Mouse (Mus musculus): ENCODE results near the gene Cacna2d1.

Cacna2d1 gene

GRCm38 (mm10) chr5:16063273-16063672 is 128.8 kb downstream of the Cacna2d1 start:
- DNase-seq, result no peak

GRCm38 (mm10) chr5:16063949-16064348 is 129.5 kb downstream of the Cacna2d1 start:
- DNase-seq, result no peak

GRCm38 (mm10) chr5:16065816-16066215 is 131.3 kb downstream of the Cacna2d1 start:
- DNase-seq, result no peak

- no peak for DNase-seq
Observed at GRCm38 (mm10) chr5:16082253-16082652, 147.8 kb downstream of the Cacna2d1 start.

- DNase-seq, result peak; percentile 24 to 26
Observed at GRCm38 (mm10) chr5:16086979-16087902, 152.8 kb downstream of the Cacna2d1 start.

- DNase-seq, result no peak
Observed at GRCm38 (mm10) chr5:16087995-16088394, 153.5 kb downstream of the Cacna2d1 start.

GRCm38 (mm10) chr5:16092540-16092939 is 158.0 kb downstream of the Cacna2d1 start:
- peak in 1 of 2 experiments; percentile 23 for DNase-seq

- DNase-seq, result peak; percentile 73 to 82
Observed at GRCm38 (mm10) chr5:16093071-16093693, 158.7 kb downstream of the Cacna2d1 start.

- DNase-seq, result peak; percentile 75 to 86
Observed at GRCm38 (mm10) chr5:16095345-16095744, 160.9 kb downstream of the Cacna2d1 start.

GRCm38 (mm10) chr5:16098766-16099165 is 164.3 kb downstream of the Cacna2d1 start:
- DNase-seq, result no peak

GRCm38 (mm10) chr5:16101820-16102219 is 167.3 kb downstream of the Cacna2d1 start:
- no peak for DNase-seq

GRCm38 (mm10) chr5:16105701-16106100 is 171.2 kb downstream of the Cacna2d1 start:
- no peak for DNase-seq

- DNase-seq, result no peak
Observed at GRCm38 (mm10) chr5:16110643-16111042, 176.2 kb downstream of the Cacna2d1 start.

- DNase-seq, result no peak
Observed at GRCm38 (mm10) chr5:16113879-16114278, 179.4 kb downstream of the Cacna2d1 start.

GRCm38 (mm10) chr5:16121334-16121733 is 186.8 kb downstream of the Cacna2d1 start:
- DNase-seq, result no peak

GRCm38 (mm10) chr5:16122110-16122509 is 187.6 kb downstream of the Cacna2d1 start:
- DNase-seq, result no peak

GRCm38 (mm10) chr5:16134286-16135094 is 200.0 kb downstream of the Cacna2d1 start:
- DNase-seq, result no peak

- DNase-seq, result no peak
Observed at GRCm38 (mm10) chr5:16135986-16136385, 201.5 kb downstream of the Cacna2d1 start.

GRCm38 (mm10) chr5:16136839-16137238 is 202.3 kb downstream of the Cacna2d1 start:
- DNase-seq, result no peak

- DNase-seq, result no peak
Observed at GRCm38 (mm10) chr5:16146602-16147001, 212.1 kb downstream of the Cacna2d1 start.

GRCm38 (mm10) chr5:16155375-16156284 is 221.1 kb downstream of the Cacna2d1 start:
- DNase-seq, result no peak

- no peak for DNase-seq
Observed at GRCm38 (mm10) chr5:16163270-16163669, 228.8 kb downstream of the Cacna2d1 start.

Data from cerebellum, postnatal 25 days (tissue).